Mouse (Mus musculus) urinary bladder, postnatal 36 days (tissue): ENCODE measurements around the gene Dnajc28.
A peak's percentile ranks its signal among the peaks of the same experiment; 100 is the strongest.

Experiments used
- DNase-seq, 2 experiments: peaks; one replicate each; pipeline ENCODE4 v3.0.0; 2022; ENCODE audit warnings: low spot score in 2 of 2, mixed read lengths in 1 of 2

Gene Dnajc28

GRCm38 (mm10) chr16:91592162-91592561 lies 26.7 kb downstream of the Dnajc28 start:
- no peak for DNase-seq

GRCm38 (mm10) chr16:91588703-91589102 lies 30.1 kb downstream of the Dnajc28 start:
- DNase-seq = no peak

- no peak for DNase-seq
Measured at GRCm38 (mm10) chr16:91587730-91588453, 30.9 kb downstream of the Dnajc28 start.

GRCm38 (mm10) chr16:91586244-91586643 lies 32.6 kb downstream of the Dnajc28 start:
- DNase-seq = no peak

- peak in 1 of 2 experiments; percentile 26 for DNase-seq
Measured at GRCm38 (mm10) chr16:91585617-91586016, 33.2 kb downstream of the Dnajc28 start.

GRCm38 (mm10) chr16:91582307-91582706 lies 36.5 kb downstream of the Dnajc28 start:
- DNase-seq = no peak

- DNase-seq = no peak
Measured at GRCm38 (mm10) chr16:91578980-91579720, 39.7 kb downstream of the Dnajc28 start.

GRCm38 (mm10) chr16:91575151-91575550 lies 43.7 kb downstream of the Dnajc28 start:
- DNase-seq = no peak

- no peak for DNase-seq
Measured at GRCm38 (mm10) chr16:91571105-91571504, 47.7 kb downstream of the Dnajc28 start.

- no peak for DNase-seq
Measured at GRCm38 (mm10) chr16:91568960-91569359, 49.9 kb downstream of the Dnajc28 start.

GRCm38 (mm10) chr16:91566002-91566401 lies 52.8 kb downstream of the Dnajc28 start:
- no peak for DNase-seq

- DNase-seq = no peak
Measured at GRCm38 (mm10) chr16:91565292-91565951, 53.4 kb downstream of the Dnajc28 start.

- no peak for DNase-seq
Measured at GRCm38 (mm10) chr16:91564580-91565291, 54.1 kb downstream of the Dnajc28 start.
